Mouse (Mus musculus) right cerebral cortex, postnatal 36 days (tissue): ENCODE data around the gene Hira.

ENCODE experiments used
- DNase-seq, 2 experiments: peaks; one replicate each; pipeline ENCODE4 v3.0.0; 2022; ENCODE audit warnings: low spot score in 2 of 2, mixed read lengths in 1 of 2

Hira gene

DNA sequence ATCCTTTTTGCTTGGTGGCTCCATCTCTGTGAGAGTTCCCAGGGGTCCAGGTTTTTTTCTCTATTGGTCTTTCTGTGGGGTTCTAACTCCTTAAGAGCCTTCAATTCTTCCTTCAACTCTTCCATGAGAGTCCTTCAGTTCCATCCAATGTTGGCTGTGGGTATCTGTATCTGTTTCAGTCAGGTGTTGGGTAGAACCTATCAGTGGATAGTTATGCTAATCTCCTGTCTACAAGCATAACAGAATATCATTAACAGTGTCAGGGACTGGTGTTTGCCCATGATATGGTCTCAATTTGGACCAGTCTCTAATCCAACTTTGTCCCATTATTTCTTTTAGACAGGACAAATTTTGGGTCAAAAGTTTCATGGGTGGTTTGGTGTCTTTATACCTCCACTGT, 137.8 kb downstream of the Hira start:
- no peak for DNase-seq
